Mouse (Mus musculus) neural tube, embryonic 12.5 days (tissue): ENCODE results near the gene Irf1. TPM values are rescaled to one million over a fixed set of nuclear protein-coding genes. Genes with fewer than 3 reads are reported as not detected.

Experiments
- ATAC-seq: fragments of 200-750 bp; cut with Nextera tagmentation; 2 replicates; pipeline ENCODE4 v1.8.0; 2017; ENCODE audit warnings: low read depth, mild to moderate bottlenecking, moderate TSS enrichment, moderate library complexity; ENCODE audit not compliant: low FRiP score
- H3K27ac ChIP-seq: fragments of 300-500 bp; sonication (generic); 2 replicates; pipeline ENCODE4 v1.5.1; 2016
- H3K27me3 ChIP-seq: fragments of 300-500 bp; sonication (generic); replicated peaks from 2 replicates; pipeline ENCODE4 v1.6.1; 2016; ENCODE audit warnings: mild to moderate bottlenecking
- H3K36me3 ChIP-seq: fragments of 300-500 bp; sonication (generic); 2 replicates; pipeline ENCODE4 v1.6.1; 2016; ENCODE audit warnings: mild to moderate bottlenecking
- H3K4me1 ChIP-seq: fragments of 300-500 bp; sonication (generic); 2 replicates; pipeline ENCODE4 v1.6.1; 2016
- H3K4me2 ChIP-seq: fragments of 300-500 bp; sonication (generic); replicated peaks from 2 replicates; pipeline ENCODE4 v1.6.1; 2016; ENCODE audit warnings: mild to moderate bottlenecking
- H3K4me3 ChIP-seq: fragments of 300-500 bp; sonication (generic); 2 replicates; pipeline ENCODE4 v1.5.1; 2016
- H3K9ac ChIP-seq: fragments of 300-500 bp; sonication (generic); 2 replicates; pipeline ENCODE4 v1.6.1; 2016; ENCODE audit warnings: mild to moderate bottlenecking
- H3K9me3 ChIP-seq: fragments of 300-500 bp; sonication (generic); 2 replicates; pipeline ENCODE4 v1.6.1; 2016; ENCODE audit warnings: mild to moderate bottlenecking
- WGBS: fragments of 180-500 bp; shearing (Covaris S2); methylation state at CpG from one replicate; pipeline ENCODE4 v1.1.7; 2016; 5-methylcytosine and 5-hydroxymethylcytosine counted together
- polyA plus RNA-seq: library from polyadenylated mRNA; unstranded; fragments of >200 nt; fragmentation: Nextera tagmentation; extraction: Ambion mirVana; gene quantifications from 2 replicates; pipeline ENCODE4 v1.2.1, GENCODE M21; 2016

Irf1 gene
- polyA plus RNA-seq, 1 experiment from 2014 or later = 3.3 TPM

DNA sequence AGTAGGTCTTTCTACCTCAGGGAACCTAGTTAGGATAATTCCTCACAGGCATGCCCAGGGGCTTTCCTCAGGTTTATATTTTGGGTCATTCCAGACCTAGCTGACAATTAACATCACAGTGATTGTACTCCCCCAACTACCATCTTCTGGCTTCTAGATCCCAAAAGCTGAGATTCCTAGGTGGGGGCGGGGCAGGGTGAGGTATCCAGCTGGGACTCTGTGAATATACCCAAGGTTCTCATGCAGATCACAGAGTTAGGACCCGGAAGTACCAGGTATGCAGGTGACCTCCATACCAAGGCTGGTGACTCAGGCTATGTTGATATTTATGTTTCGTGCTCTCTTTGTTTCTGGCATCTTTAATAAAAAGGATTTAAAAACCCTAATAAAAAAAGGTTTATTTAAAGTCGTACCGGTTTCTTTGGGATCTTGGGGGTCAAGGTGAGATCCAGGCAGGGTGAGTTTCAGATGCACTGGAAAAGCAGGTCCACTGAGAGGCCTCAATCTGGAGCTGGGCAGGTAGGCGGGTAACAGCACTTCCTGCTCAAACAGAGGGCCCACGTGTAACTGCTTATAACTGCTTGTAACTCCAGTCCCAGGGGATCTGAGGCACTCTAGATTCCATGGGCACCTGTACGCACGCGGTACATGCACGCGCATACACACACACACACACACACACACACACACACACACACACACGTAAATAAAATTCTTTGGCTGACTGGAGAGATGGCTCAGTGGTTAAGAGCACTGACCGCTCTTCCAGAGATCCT, 34.9 kb downstream of the Irf1 start:
- WGBS = 85% methylated on average over 14 of the region's 14 CpGs
- H3K27ac ChIP-seq = no peak overlapping the region
- H3K36me3 ChIP-seq = no peaks in the 10 kb centered on the region
- H3K9me3 ChIP-seq = no peaks in the 10 kb centered on the region
- no peak overlapping the region for H3K4me3 ChIP-seq
- H3K4me1 ChIP-seq = no peaks in the 10 kb centered on the region
- no peak overlapping the region for H3K9ac ChIP-seq
- H3K27me3 ChIP-seq = no peaks in the 10 kb centered on the region
- no peak for ATAC-seq
- H3K4me2 ChIP-seq = no peak overlapping the region

DNA sequence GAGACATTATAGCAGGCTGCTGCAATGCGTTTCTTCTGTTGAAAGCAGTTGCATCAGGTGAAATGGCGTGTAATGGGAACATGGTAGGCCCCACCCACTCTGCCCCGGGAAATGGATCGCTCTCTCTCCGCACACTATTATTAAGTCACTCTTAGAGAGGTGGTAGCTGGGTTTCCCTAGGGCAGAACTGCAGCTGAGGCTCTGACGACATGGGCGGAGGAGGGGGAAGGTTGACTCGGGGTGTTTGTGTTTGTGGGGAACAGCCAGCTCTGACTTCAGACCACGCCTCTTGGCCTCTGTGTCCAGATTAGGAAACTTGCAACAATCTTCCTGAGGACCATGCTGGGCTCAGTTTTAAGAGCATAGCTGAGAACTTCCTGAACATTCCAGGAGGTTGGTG, 36.0 kb downstream of the Irf1 start:
- Histone ChIP-seq H3K4me2 (no peak overlapping the region), H3K27me3 (no peaks in the 10 kb centered on the region), H3K9ac (no peak overlapping the region), H3K4me1 (no peaks in the 10 kb centered on the region), H3K4me3 (no peak overlapping the region), H3K36me3 (no peaks in the 10 kb centered on the region), H3K27ac (no peak overlapping the region), H3K9me3 (no peaks in the 10 kb centered on the region)
- 72% methylated on average over 9 of the region's 9 CpGs for WGBS
- ATAC-seq = no peak

DNA sequence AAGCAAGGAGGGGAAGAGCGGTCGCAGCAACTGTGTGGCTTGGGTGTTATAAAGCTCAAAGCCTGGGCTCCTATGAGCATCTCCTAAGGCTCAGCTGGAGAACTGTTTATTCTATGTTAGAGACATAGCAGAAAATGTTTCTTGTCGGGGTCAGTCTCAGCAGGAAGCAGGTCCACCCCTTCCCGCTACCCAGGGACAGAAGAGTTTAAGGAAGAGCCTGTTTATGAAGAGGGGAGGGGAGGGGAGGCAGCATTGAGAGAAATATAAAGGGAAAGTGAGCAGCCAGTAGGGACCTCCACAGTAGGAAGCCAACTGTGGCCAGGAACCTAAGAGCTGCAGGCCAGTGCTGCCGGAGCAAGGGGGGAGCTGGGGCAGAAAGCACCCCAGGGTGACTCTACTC, 39.5 kb downstream of the Irf1 start:
- Histone ChIP-seq H3K27me3 (no peaks in the 10 kb centered on the region), H3K9me3 (no peaks in the 10 kb centered on the region), H3K4me1 (no peaks in the 10 kb centered on the region), H3K36me3 (no peaks in the 10 kb centered on the region), H3K9ac (no peak overlapping the region), H3K27ac (no peak overlapping the region), H3K4me2 (no peak overlapping the region), H3K4me3 (no peak overlapping the region)
- 48% methylated on average over 5 of the region's 5 CpGs for WGBS
- ATAC-seq = no peak

GRCm38 (mm10) chr11:53810156-53810555, 40.3 kb downstream of the Irf1 start:
- no peak overlapping the region for H3K4me2 ChIP-seq
- no peak overlapping the region for H3K27ac ChIP-seq
- ATAC-seq = no peak
- H3K9me3 ChIP-seq = no peaks in the 10 kb centered on the region
- 70% methylated on average over 5 of the region's 5 CpGs for WGBS
- no peaks in the 10 kb centered on the region for H3K4me1 ChIP-seq
- no peaks in the 10 kb centered on the region for H3K27me3 ChIP-seq
- no peak overlapping the region for H3K4me3 ChIP-seq
- H3K9ac ChIP-seq = no peak overlapping the region
- no peaks in the 10 kb centered on the region for H3K36me3 ChIP-seq

DNA sequence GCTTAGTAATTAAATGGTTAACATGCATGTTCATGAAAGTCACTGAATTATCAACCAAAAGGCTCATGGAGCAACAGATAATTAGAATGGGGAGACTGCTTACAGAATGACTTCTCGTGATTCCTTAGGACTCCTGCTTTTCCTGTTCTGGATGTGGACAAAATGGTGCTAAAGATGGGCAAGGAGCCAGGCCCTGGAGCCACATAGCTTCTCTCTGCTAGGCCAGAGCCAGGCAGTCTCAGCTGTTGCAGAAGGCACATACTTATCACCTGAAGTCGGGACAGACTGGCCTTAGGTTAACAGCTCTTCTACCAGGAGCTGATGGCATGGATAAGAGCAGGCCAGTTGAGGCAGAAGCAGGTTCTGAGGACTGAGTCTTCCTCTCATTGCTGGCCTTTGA, 40.9 kb downstream of the Irf1 start:
- Histone ChIP-seq H3K27me3 (no peaks in the 10 kb centered on the region), H3K9me3 (no peaks in the 10 kb centered on the region), H3K4me3 (no peak overlapping the region), H3K9ac (no peak overlapping the region), H3K27ac (no peak overlapping the region), H3K4me1 (no peaks in the 10 kb centered on the region), H3K4me2 (no peak overlapping the region), H3K36me3 (no peaks in the 10 kb centered on the region)
- no peak for ATAC-seq
- WGBS = 86% methylated on average over 2 of the region's 2 CpGs

DNA sequence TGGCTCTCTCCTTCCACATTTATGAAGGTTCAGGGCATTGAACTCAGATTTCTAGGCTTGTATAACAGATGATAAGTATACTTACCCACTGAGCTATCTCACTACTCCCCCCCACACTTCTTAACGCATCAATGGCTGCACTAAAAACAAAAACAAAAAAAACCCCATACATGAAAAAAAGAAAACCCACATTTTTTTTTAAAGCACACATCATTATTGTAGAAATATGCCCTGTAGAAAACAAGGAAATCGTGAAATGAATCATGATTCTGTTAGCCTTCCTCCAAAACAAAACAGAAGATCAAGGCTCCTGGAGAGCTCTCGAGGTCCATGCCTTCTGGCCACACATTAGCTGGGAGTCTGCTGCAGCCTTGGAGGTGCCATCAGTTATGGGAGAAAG, 41.5 kb downstream of the Irf1 start:
- ATAC-seq = no peak

GRCm38 (mm10) chr11:53813001-53813868, 43.4 kb downstream of the Irf1 start:
- no peaks in the 10 kb centered on the region for H3K36me3 ChIP-seq
- ATAC-seq = no peak
- 85% methylated on average over 16 of the region's 16 CpGs for WGBS
- H3K9ac ChIP-seq = no peak overlapping the region
- H3K4me1 ChIP-seq = no peaks in the 10 kb centered on the region
- no peak overlapping the region for H3K4me2 ChIP-seq
- H3K9me3 ChIP-seq = no peaks in the 10 kb centered on the region
- H3K4me3 ChIP-seq = no peak overlapping the region
- H3K27ac ChIP-seq = no peak overlapping the region
- H3K27me3 ChIP-seq = no peaks in the 10 kb centered on the region

More for the DNA sequence above, 41.5 kb downstream of the Irf1 start:
- Histone ChIP-seq H3K4me3 (no peak overlapping the region), H3K4me2 (no peak overlapping the region), H3K27ac (no peak overlapping the region), H3K36me3 (no peaks in the 10 kb centered on the region), H3K9me3 (no peaks in the 10 kb centered on the region), H3K9ac (no peak overlapping the region), H3K4me1 (no peaks in the 10 kb centered on the region), H3K27me3 (no peaks in the 10 kb centered on the region)
- 81% methylated on average over 3 of the region's 3 CpGs for WGBS

DNA sequence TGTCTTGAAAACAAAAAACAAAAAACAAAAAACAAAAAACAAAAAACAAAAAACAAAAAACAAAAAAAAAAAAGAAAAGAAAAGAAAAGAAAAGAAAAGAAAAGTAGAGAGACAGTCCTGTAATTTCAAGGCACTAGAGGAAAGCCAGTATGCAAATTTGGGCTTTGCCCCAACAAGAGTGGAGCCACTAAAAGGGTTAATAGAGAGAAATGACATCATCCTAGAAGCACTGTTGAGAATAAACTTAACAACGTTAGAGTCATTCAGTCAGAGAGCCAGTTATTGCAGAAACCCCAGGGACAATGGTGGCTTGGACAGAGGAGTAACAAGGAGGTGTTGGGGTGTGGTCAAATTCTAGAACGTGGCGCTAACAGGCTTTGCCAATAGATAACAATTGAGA, 45.0 kb downstream of the Irf1 start:
- Histone ChIP-seq H3K27ac (no peak overlapping the region), H3K36me3 (no peaks in the 10 kb centered on the region), H3K27me3 (no peaks in the 10 kb centered on the region), H3K9ac (no peak overlapping the region), H3K9me3 (no peaks in the 10 kb centered on the region), H3K4me3 (no peak overlapping the region), H3K4me1 (no peaks in the 10 kb centered on the region), H3K4me2 (no peak overlapping the region)
- no peak for ATAC-seq
- WGBS = 63% methylated on average over 3 of the region's 3 CpGs

DNA sequence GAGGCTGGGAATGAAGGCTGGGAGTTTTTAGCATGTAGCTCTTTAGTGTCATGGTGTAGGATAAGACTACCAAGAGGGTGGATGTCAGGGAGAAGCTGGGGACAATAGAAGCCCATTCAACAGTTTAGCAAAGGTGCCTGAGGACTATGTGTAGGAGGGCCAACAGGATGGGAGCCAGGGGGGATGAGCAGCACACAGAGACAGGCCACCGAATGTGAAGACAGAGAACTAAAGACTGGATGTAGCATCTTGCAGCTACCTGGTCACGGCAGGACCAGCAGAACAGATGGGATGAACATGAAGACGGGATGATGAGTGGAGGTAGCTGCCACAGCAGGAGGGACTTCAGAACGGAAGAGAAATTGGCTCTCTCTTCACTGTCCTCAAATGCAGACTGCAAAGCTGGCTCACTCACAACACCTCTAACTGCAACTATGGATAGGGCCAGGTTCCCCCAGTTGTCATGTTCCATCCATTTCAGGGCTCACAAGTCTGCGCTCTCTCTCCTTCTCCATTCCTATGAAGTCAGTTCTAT, 47.1 kb downstream of the Irf1 start:
- no peaks in the 10 kb centered on the region for H3K4me1 ChIP-seq
- H3K27me3 ChIP-seq = no peaks in the 10 kb centered on the region
- H3K9me3 ChIP-seq = no peaks in the 10 kb centered on the region
- H3K36me3 ChIP-seq = no peaks in the 10 kb centered on the region
- H3K4me2 ChIP-seq = no peak overlapping the region
- ATAC-seq = no peak
- no peak overlapping the region for H3K4me3 ChIP-seq
- 84% methylated on average over 5 of the region's 5 CpGs for WGBS
- H3K9ac ChIP-seq = no peak overlapping the region
- no peak overlapping the region for H3K27ac ChIP-seq

GRCm38 (mm10) chr11:53818794-53819193, 49.0 kb downstream of the Irf1 start:
- H3K4me3 ChIP-seq = no peak overlapping the region
- H3K27ac ChIP-seq = no peak overlapping the region
- WGBS = 64% methylated on average over 6 of the region's 6 CpGs
- no peaks in the 10 kb centered on the region for H3K4me1 ChIP-seq
- no peak overlapping the region for H3K9ac ChIP-seq
- H3K4me2 ChIP-seq = no peak overlapping the region
- H3K36me3 ChIP-seq = no peaks in the 10 kb centered on the region
- H3K9me3 ChIP-seq = no peaks in the 10 kb centered on the region
- no peaks in the 10 kb centered on the region for H3K27me3 ChIP-seq
- ATAC-seq = no peak

DNA sequence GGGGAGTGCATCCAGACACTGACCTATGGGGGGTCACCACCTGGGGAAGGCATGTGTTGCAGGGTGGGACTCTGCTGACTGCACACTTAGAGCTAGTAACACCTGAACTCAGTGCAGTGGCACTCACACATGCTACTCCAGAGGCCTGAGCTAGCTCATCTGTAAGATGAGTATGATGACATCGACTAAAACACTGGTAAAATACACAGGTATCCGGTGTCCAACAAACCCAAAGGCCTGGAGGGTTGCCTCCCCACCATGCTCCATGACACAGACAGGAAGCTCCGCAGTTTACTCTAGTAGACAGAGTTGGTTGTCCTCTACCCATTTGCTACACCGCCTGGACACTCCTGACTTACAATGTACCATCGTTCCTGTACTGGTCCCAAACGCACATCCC, 49.7 kb downstream of the Irf1 start:
- no peaks in the 10 kb centered on the region for H3K9me3 ChIP-seq
- no peak overlapping the region for H3K27ac ChIP-seq
- H3K9ac ChIP-seq = no peak overlapping the region
- H3K4me2 ChIP-seq = no peak overlapping the region
- no peak for ATAC-seq
- H3K27me3 ChIP-seq = no peaks in the 10 kb centered on the region
- H3K36me3 ChIP-seq = no peaks in the 10 kb centered on the region
- H3K4me3 ChIP-seq = no peak overlapping the region
- WGBS = 94% methylated on average over 6 of the region's 6 CpGs
- H3K4me1 ChIP-seq = no peaks in the 10 kb centered on the region

DNA sequence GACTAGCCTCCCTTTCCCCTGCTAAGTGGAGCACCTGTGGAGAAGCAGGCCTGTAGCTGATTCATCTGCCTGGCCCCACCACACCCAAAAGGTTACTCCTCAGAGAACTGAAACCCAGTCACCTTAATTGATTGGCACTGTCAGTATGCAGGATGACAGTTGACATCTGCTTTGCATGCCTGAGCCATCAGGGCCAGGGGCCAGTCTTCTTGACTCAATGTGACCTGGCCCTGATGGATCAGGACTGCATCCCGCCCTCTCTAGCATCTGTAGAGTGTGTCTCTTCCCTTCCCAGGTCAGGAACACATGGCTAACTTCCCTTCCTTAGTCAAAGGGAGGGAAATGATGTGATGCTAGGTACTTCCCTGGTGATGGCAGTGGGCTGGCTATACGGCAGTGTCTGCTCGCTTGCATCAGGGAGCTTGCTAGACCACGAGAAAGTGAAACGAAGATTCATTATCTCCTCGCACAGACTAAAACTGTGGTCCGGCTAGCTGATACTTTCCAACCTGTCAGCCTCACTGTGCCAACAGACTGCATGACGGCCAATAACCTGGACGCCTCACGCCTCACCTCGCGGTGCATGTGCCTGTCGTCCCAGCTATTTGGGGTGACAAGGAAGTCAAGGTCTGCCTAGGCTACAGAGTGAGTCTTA, 50.8 kb downstream of the Irf1 start:
- 91% methylated on average over 13 of the region's 13 CpGs for WGBS
- H3K27me3 ChIP-seq = no peaks in the 10 kb centered on the region
- ATAC-seq = no peak

More for the DNA sequence above, 50.8 kb downstream of the Irf1 start:
- Histone ChIP-seq H3K9me3 (no peaks in the 10 kb centered on the region), H3K9ac (no peak overlapping the region), H3K36me3 (no peaks in the 10 kb centered on the region), H3K4me1 (no peaks in the 10 kb centered on the region), H3K4me2 (no peak overlapping the region), H3K27ac (no peak overlapping the region), H3K4me3 (no peak overlapping the region)
